Mouse (Mus musculus) layer of hippocampus, adult 2 months (tissue): ENCODE data around the gene 2900026A02Rik. TPM values are rescaled to one million over a fixed set of nuclear protein-coding genes. Genes with fewer than 3 reads are reported as not detected.
A peak's percentile ranks its signal among the peaks of the same experiment; 100 is the strongest.

ENCODE experiments used
- DNase-seq, 2 experiments: peaks; one replicate each; pipeline ENCODE4 v3.0.0; 2022; ENCODE audit warnings: low spot score in 2 of 2
- H3K27ac ChIP-seq: fragments of 200-600 bp; 2 replicates; pipeline ENCODE4 v1.8.1; 2022
- H3K4me3 ChIP-seq: fragments of 200-600 bp; 2 replicates; pipeline ENCODE4 v1.8.1; 2022; ENCODE audit warnings: mild to moderate bottlenecking
- CTCF ChIP-seq: fragments of 200-600 bp; conservative IDR thresholded peaks from 2 replicates; pipeline ENCODE4 v1.8.1; 2022; ENCODE audit warnings: antibody characterized with exemption, mild to moderate bottlenecking, moderate library complexity
- total RNA-seq, 2 experiments: library from RNA; stranded (reverse); gene quantifications; 2 replicates each; pipeline ENCODE4 v1.2.3; 2021

Gene 2900026A02Rik
- total RNA-seq, 2 experiments from 2014 or later, result 60.2 to 62.1 TPM

DNA sequence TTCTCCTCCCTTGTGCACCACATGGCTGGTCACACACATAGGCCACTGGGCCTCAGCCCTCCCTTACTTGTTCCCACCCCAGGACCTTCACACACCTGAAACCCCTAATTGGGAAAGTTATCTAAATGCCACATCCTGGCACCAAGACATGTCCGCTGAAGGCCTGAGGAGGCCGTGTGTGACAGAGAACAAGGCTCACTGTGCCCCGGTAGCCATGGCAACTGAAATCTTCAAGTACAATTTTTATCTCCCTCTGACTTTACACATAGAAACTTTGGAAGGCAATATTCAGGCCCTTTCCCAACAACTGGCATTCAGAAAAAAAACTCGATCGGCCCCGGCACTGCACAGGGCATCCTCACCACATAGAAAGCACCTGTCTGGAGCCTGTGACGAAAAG, 72.0 kb downstream of the 2900026A02Rik start:
- H3K27ac ChIP-seq, result peak overlapping the region; percentile 36; the same call in 1 of the 2 replicates
- no peak for DNase-seq
- TF ChIP-seq CTCF, result no peak
- H3K4me3 ChIP-seq, result no peak overlapping the region

DNA sequence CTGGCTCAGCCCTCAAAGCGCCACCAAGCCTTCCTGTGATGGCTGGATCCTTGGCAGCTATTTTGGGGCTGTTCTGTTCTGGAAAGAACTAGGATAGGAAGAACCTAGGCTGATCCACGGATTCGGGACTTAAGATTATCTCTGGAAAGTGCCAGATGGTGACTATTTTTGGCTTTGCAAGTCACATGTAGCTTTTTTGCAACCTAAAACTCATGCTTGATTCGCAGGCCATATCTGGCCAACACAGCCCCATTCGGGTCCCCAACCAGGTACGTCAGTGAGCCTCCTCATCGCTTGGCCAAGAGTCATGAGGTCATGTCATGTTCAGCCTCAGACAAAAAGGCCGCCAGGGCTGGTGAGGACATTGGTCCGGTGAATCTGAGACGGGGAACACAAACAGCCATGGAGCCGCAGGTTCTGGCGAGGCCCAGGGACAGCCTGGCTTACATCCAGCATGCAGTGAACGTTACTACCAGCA, 73.0 kb downstream of the 2900026A02Rik start:
- DNase-seq, result peak in 1 of 2 experiments; percentile 32
- H3K27ac ChIP-seq, result peak overlapping the region; percentile 72; the same call in 1 of the 2 replicates
- TF ChIP-seq CTCF, result no peak
- H3K4me3 ChIP-seq, result no peak overlapping the region

DNA sequence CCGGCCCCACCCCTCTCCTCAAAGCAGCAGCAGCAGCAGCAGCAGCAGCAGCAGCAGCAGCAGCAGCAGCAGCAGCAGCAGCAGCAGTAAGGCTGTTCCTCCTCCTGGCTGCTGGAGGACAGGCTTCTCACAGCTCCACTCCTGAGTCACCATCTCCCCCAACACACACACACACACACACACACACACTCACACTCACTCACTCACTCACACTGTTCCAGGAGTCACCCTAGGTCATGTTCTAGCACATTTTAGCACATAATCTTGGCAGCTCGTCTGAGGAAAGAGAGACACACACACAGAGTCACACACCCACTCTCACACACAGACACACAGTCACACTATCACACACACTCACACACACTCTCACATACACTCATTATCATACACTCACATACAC, 74.4 kb downstream of the 2900026A02Rik start:
- TF ChIP-seq CTCF, result no peak
- Histone ChIP-seq H3K4me3 (no peak overlapping the region), H3K27ac (no peak overlapping the region)
- DNase-seq, result no peak

DNA sequence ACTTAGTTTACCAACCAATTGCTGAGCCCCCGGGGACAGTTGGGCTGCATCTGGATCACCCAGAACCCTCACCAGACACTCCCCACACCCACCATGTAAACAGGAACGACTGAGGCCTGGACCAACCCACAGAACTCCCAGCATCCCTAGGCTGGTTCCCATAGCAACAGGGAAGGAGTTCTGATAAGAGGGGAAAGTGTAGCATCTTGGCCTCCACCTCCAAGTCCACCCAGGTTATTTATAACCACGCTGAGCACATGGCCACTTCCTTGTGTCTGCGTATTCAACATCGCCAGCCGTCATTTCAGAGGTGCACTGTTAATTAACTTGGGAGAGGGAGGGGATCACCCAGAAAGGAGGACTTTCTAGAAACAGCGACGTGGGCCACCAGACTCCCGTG, 75.9 kb downstream of the 2900026A02Rik start:
- Histone ChIP-seq H3K4me3 (no peak overlapping the region), H3K27ac (peak overlapping the region; percentile 64; the same call in 1 of the 2 replicates)
- no peak for DNase-seq
- no peak for TF ChIP-seq CTCF

DNA sequence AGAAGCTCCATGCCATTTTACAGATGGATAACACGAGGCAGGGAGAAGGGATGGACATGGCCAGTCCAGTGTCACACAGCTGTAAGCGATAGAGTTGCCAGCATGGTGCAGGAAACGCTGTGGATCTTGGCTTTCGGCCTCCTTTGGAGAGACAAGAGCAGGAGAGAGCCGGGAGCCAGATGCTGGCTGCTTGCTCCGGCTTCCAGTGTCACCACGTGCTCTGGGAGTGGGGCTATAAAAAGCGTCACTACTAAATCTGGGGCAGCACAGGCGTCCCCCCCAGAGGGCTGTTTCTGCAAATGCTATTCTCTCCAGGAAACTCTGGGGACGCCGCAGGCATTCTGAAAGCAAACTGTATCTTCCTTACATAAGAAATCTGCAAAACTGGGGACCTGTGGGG, 78.5 kb downstream of the 2900026A02Rik start:
- H3K27ac ChIP-seq, result peak overlapping the region; percentile 80
- no peak overlapping the region for H3K4me3 ChIP-seq
- DNase-seq, result peak; percentile 65 to 68
- TF ChIP-seq CTCF, result peak; percentile 43

DNA sequence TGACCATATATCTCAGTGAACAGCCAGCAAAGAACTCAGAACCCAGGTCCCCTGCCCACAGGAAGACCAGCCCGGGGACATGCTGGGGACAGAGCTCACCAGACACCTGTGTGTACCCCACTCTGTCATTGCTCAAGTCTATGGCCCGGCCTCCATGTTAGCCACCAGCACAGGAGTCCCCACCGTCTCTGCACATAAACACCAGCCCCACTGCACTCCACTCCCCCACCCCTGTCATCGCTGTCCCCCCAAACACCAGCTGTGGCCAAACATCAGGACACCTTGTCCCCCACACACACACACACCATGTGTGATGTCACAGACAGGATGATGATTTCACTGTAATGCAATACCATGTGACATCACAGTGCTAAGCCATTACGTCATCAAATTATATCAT, 79.0 kb downstream of the 2900026A02Rik start:
- Histone ChIP-seq H3K4me3 (no peak overlapping the region), H3K27ac (peak overlapping the region; percentile 80)
- no peak for TF ChIP-seq CTCF
- DNase-seq, result no peak

DNA sequence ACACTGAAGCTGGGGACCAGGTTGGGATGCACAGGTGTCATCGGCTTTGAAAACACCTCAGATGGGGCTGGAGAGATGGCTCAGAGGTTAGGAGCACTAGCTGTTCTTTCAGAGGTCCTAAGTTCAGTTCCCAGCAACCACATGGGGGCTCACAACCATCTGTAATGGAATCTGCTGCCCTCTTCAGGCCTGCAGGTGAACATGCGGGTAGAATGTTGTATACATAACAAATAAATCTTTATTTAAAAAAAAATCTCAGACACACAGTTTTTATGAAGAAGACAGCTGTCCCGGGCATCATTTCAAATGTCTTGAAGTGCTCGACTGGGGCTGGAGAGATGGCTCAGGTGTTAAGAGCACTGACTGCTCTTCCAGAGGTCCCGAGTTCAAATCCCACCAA, 80.2 kb downstream of the 2900026A02Rik start:
- DNase-seq, result no peak
- TF ChIP-seq CTCF, result peak; percentile 65
- Histone ChIP-seq H3K4me3 (no peak overlapping the region), H3K27ac (no peak overlapping the region)

DNA sequence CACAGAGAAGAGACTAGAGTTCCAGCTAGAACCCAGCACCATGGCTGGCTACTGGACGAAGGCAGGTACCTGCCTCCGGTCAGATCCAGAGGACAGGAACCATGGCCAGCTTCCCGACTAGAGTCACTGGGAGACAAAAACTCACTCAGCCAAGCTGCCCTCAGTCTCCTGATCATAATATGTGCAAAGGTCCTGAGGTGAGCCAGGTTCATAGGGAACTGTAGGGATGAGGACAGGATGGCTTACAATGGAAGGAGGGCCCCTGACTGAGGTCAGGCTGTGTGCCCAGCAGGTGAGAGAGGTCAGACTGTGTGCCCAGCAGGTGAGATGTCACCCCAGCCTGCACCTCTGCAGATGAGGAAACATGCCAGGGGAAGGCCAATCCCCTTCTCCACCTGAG, 81.0 kb downstream of the 2900026A02Rik start:
- TF ChIP-seq CTCF, result no peak
- Histone ChIP-seq H3K27ac (peak overlapping the region; percentile 97; the same call in 1 of the 2 replicates), H3K4me3 (no peak overlapping the region)
- DNase-seq, result no peak

DNA sequence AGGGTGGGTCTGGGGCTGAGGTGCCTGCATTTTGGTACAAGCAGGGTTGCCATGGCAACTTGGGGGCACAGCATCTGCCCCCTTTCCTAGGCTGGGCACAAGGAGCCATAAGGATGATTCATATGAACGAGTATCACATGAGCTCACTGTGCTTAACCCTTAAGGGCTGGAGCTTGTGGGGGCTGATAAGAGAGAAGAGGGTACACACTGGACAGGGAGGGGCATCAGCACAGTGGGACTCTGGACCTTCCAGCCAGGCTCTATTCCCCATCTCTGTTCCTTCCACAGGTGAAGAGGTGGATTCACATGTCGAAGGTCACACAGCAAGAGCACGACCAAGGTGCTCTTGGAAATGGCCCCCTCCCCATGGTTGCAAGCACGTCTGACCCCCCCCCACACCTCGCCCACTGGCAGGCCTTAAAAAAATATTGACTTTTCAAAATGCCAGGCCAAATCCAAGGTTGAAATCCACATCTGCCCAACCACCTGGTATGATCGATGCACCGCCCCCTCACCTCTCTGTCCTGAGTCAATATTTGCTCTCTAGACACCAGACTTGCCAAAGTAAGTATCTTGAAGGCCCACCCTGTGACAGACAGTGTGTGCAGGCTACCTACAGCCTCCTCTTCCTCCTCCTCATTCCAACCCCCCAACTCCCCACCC, 81.8 kb downstream of the 2900026A02Rik start:
- peak overlapping the region; percentile 71 for H3K4me3 ChIP-seq
- no peak for TF ChIP-seq CTCF
- DNase-seq, result no peak
- peak overlapping the region; percentile 97 for H3K27ac ChIP-seq

DNA sequence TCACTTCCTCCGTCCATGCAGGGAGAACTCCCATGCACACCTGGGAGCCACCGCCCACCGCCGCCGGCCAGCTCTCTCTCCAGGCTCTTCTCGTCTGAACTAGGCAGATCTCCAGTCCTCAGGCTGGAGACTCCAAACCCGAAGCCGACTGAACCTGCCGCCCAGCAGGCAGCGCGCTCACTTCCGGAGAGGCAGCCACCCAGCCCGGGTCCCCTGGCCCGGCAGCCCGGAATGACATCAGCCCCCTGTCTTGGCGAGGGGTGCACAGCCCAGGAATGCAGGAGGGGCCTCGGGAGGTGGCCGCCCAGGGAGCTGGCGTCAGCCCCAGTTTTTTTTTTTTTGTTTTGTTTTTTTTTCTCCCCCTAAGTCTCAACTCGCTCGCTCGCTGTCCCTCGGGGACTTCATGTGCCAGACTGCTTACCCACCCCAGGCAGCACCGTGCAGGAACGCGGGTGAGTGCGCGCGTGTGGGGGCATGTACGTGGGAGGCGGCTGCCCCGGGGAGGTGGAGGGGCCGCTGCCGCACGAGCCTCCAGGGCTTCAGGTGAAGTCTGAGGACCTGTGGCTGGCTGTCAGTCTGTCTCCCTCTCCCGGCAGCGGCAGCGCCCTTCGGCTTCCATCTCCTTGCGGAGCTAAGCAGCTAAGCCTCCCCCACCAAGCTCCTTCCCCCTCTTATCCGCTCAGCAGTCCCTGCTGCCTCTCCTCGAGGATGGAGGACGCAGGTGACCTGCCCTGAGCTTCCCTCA, 82.5 kb downstream of the 2900026A02Rik start:
- Histone ChIP-seq H3K27ac (peak overlapping the region; percentile 97), H3K4me3 (peak overlapping the region; percentile 71)
- TF ChIP-seq CTCF, result peak; percentile 63
- DNase-seq, result no peak

DNA sequence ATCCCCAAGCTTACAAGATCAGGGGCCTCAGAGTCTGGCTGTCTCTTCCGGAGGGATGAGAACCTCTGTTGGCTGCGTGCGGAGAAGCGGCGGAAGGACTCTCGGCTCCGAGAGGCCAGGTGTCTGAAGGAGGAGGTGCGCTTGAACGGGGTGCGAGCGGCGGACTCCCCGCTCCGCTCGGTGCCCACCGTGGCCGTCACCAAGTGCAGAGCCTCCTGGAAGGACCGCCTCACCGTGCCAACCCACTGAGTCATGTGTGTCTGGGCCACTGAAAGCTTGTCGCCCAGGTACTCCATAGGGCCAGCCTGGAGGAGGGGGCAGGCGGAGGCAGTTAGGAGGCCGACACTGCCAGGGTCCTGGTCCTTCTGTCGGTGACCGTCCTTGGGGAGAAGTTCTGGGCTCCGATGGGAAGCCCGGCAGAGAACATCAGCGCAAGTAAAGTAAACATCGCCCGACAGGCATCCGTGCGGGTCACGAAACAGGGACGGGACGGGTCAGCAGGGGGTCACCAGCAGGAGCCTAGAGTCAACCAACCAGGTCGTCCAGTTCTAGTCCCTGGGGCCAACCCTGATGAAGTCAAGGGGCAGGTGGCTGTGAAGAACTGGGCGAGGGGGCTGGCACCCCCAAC, 83.2 kb downstream of the 2900026A02Rik start:
- peak overlapping the region; percentile 71 for H3K4me3 ChIP-seq

DNA sequence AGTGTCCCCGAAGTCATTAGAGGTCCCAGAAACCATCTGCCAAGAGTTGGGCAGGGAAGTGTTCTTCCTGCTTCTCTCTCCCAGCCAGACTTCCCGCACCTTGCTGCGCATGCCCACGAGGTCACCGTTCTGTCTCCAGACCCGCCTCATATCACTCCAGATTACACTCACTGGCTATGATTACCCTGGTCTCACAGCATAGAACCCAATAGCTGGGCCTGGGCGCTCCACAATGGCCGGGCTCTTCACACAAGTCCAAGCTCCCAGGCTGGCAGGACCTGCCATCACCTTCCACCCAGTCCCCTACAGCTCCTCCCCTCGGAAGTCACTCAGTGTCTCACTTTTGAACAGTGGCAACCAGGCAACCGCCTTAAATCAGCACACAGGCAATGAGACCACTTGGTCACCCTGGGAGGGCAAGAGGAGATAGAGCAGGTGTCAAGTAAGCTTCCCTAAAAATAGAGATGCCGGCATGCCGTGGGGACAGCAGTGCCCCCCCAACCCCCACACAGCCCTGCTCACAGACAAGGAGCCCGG, 84.0 kb downstream of the 2900026A02Rik start:
- no peak for DNase-seq
- Histone ChIP-seq H3K27ac (peak overlapping the region; percentile 97), H3K4me3 (peak overlapping the region; percentile 71)
- TF ChIP-seq CTCF, result no peak

More for the DNA sequence above, 83.2 kb downstream of the 2900026A02Rik start:
- peak overlapping the region; percentile 97 for H3K27ac ChIP-seq
- no peak for TF ChIP-seq CTCF
- no peak for DNase-seq

DNA sequence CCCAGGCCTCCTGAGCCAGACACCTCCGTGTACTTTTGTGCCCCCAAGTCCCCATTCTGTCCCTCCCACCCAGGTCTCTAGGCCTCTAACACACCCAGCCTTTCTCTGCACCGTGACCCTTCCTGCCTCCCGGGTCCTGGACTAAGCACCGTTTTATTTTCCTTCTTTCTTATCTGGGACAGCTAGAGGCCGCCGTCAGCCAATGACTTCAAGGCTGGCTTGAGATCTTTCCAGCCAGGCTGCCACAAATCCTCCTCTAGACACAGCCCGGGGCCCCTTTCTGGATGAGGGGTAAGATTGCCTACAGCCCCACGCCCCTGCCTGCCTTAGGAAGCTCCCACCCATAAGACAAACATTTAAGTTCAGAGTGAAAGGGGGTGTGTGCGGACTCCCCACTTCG, 85.5 kb downstream of the 2900026A02Rik start:
- no peak for DNase-seq
- Histone ChIP-seq H3K27ac (peak overlapping the region; percentile 97; the same call in 1 of the 2 replicates), H3K4me3 (peak overlapping the region; percentile 71)
- no peak for TF ChIP-seq CTCF
